Mouse (Mus musculus) G1E (cell line): ENCODE measurements around the gene Col13a1. TPM values are rescaled to one million over a fixed set of nuclear protein-coding genes. Genes with fewer than 3 reads are reported as not detected.

ENCODE experiments used
- ATAC-seq: 2 replicates; pipeline ENCODE4 v1.8.0; 2016; ENCODE audit warnings: mild to moderate bottlenecking; ENCODE audit not compliant: insufficient number of reproducible peaks, poor library complexity, low FRiP score, severe bottlenecking; ENCODE audit errors: extremely low read depth
- DNase-seq: peaks from one replicate; pipeline ENCODE4 v3.0.0; 2012; ENCODE audit warnings: low spot score
- H3K27me3 ChIP-seq: 2 replicates; pipeline ENCODE4 v1.6.1; 2012; ENCODE audit warnings: mild to moderate bottlenecking, low read length, inconsistent platforms; ENCODE audit not compliant: insufficient read depth
- H3K36me3 ChIP-seq: replicated peaks from 2 replicates; pipeline ENCODE3; 2012; ENCODE audit warnings: mild to moderate bottlenecking, inconsistent platforms
- H3K4me1 ChIP-seq: 2 replicates; pipeline ENCODE4 v1.6.1; 2012; ENCODE audit warnings: low read depth, low read length, inconsistent platforms, mixed read lengths; ENCODE audit not compliant: insufficient read depth
- H3K4me3 ChIP-seq: 2 replicates; pipeline ENCODE4 v1.5.1; 2012; ENCODE audit warnings: low read depth, mild to moderate bottlenecking, inconsistent platforms, low read length, moderate library complexity, mixed read lengths
- H3K9me3 ChIP-seq: replicated peaks from 2 replicates; pipeline ENCODE4 v1.6.1; 2012; ENCODE audit warnings: inconsistent platforms
- CTCF ChIP-seq: IDR thresholded peaks from 2 replicates; pipeline ENCODE4 v1.5.1; 2012; ENCODE audit warnings: low read depth, low read length, inconsistent platforms, mixed read lengths
- GATA1 ChIP-seq: IDR thresholded peaks from 2 replicates; pipeline ENCODE4 v1.6.1; 2012; ENCODE audit warnings: borderline replicate concordance, low read length, inconsistent platforms, mixed read lengths
- GATA2 ChIP-seq: IDR thresholded peaks from 2 replicates; pipeline ENCODE4 v1.6.1; 2012; ENCODE audit warnings: low read depth, low read length, inconsistent platforms, borderline replicate concordance
- POLR2AphosphoS5 ChIP-seq: IDR thresholded peaks from 2 replicates; pipeline ENCODE4 v1.6.1; 2012; ENCODE audit warnings: low read depth, low read length, inconsistent platforms; ENCODE audit not compliant: insufficient replicate concordance
- TAL1 ChIP-seq: conservative IDR thresholded peaks from 2 replicates; pipeline ENCODE4 v1.6.1; 2012; ENCODE audit warnings: low read depth, low read length, inconsistent platforms, mixed read lengths
- polyA plus RNA-seq: library from polyadenylated mRNA; stranded (reverse); fragments of >175 nt; gene quantifications from 2 replicates; pipeline ENCODE4 v1.2.3, GENCODE M21; 2012
- total RNA-seq, 2 experiments: library from RNA; stranded (forward) in 1 of 2; stranded (reverse) in 1 of 2; fragments of 200-1000 nt in 1 of 2; fragments of >200 nt in 1 of 2; fragmentation: Nextera tagmentation in 1 of 2; gene quantifications; 2 replicates each; pipeline ENCODE4 v1.2.3; 2014 to 2017

Gene Col13a1
- total and polyA plus RNA-seq, 3 experiments, result 0.05 TPM; not detected in 2

GRCm38 (mm10) chr10:61855139-61855675, 123.7 kb downstream of the Col13a1 start:
- Histone ChIP-seq H3K4me1 (no peaks in the 10 kb centered on the region), H3K9me3 (no peaks in the 10 kb centered on the region), H3K27me3 (no peaks in the 10 kb centered on the region), H3K4me3 (no peak overlapping the region), H3K36me3 (no peaks in the 10 kb centered on the region)
- DNase-seq (no peak), ATAC-seq (no peak)
- TF ChIP-seq CTCF (no peak), TAL1 (no peak), GATA1 (no peak), GATA2 (no peak), POLR2AphosphoS5 (no peak)

DNA sequence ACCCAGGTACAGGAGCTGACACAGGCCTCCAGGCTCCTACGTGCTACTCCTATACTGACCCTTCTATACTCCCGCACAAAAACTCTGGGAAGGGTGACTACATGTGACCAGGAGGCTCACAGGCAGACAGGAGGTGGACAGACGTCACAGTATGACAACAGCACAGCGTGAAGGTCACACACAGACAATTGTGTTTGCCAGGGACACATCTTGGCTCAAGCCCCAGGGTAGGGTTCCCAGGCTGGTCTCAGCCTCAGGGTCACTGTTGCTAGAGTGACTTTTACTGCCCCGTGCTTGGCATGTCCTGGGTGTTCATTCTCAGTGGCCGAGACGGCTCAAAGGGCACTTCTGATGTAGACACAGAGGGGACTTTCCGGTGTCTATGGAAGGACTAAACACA, 126.1 kb downstream of the Col13a1 start:
- Histone ChIP-seq H3K4me3 (no peak overlapping the region), H3K36me3 (no peaks in the 10 kb centered on the region), H3K27me3 (no peaks in the 10 kb centered on the region), H3K9me3 (no peaks in the 10 kb centered on the region), H3K4me1 (no peaks in the 10 kb centered on the region)
- TF ChIP-seq GATA1 (no peak), POLR2AphosphoS5 (no peak)
- no peak for DNase-seq
- ATAC-seq, result no peak

- no peak for ATAC-seq
- Histone ChIP-seq H3K9me3 (no peaks in the 10 kb centered on the region), H3K36me3 (no peaks in the 10 kb centered on the region), H3K27me3 (no peaks in the 10 kb centered on the region), H3K4me1 (no peaks in the 10 kb centered on the region), H3K4me3 (no peak overlapping the region)
- TF ChIP-seq GATA1, result no peak
- no peak for TF ChIP-seq POLR2AphosphoS5
- no peak for TF ChIP-seq GATA2
- DNase-seq, result no peak
These were observed 130.4 kb downstream of the Col13a1 start for GRCm38 (mm10) chr10:61848553-61848952.

DNA sequence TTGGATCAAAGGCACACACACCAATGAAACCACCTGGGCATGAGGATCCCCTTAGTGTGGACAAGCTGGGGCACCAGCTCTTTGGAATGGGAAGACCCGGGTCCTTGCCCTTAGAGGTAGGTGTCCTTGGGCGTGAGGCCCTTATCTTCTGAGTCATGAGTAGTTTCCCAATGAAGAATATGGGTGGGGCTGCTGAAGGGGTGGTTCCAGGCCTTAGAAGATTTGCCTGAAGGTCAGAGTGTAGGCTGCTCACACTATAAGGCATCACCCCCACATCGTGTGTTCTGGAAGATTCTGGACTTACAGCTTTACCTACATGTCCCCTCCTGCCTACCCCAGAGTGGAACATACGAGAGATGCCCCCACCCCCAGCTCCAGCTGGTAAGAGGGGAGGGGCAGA, 133.4 kb downstream of the Col13a1 start:
- DNase-seq (no peak), ATAC-seq (no peak)
- Histone ChIP-seq H3K36me3 (no peaks in the 10 kb centered on the region), H3K27me3 (no peaks in the 10 kb centered on the region), H3K9me3 (no peaks in the 10 kb centered on the region), H3K4me1 (no peaks in the 10 kb centered on the region), H3K4me3 (no peak overlapping the region)
- TF ChIP-seq CTCF (no peak), GATA2 (no peak), GATA1 (no peak), TAL1 (no peak), POLR2AphosphoS5 (no peak)

DNA sequence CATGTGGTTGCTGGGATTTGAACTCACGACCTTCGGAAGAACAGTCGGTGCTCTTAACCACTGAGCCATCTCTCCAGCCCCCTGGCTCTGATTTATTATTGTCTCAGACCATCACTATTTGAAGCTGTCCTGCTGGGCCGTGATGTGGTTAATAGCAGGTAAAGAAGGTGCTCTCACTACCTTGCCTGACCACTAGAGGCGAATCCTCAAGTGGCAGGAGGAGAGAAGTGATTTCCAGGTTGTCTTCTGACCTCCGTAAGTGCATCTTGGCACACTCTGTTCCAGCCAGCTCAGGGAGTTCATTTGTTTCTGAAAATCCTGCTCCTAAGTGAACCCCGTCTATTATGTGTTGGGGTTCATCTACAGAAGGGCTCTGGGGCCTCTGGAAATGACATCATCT, 134.4 kb downstream of the Col13a1 start:
- Histone ChIP-seq H3K4me3 (no peak overlapping the region), H3K36me3 (no peaks in the 10 kb centered on the region), H3K9me3 (no peaks in the 10 kb centered on the region), H3K4me1 (no peaks in the 10 kb centered on the region), H3K27me3 (no peaks in the 10 kb centered on the region)
- no peak for TF ChIP-seq GATA1
- TF ChIP-seq GATA2, result no peak
- no peak for TF ChIP-seq CTCF
- TF ChIP-seq POLR2AphosphoS5, result no peak
- TF ChIP-seq TAL1, result no peak
- no peak for ATAC-seq
- DNase-seq, result no peak

DNA sequence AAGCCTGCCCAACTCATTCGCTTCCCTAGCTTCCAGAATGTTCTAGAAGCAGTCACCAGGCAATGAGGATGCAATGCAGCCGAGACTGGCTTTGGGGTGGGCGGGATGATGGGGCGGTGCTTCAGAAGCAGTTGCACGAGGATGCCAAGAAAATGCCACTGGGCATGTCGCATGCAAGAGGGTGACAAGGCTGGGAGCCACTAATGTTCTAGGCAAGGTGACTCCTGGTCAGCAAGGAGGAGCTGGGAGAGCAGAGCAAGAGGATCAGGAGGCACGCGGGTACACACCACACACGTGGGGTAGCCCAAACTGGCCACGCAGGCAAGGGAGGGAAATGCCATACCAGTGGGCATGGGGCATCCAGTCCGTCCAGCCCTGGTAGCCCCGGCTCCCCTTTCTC, 136.6 kb downstream of the Col13a1 start:
- Histone ChIP-seq H3K27me3 (no peaks in the 10 kb centered on the region), H3K9me3 (no peaks in the 10 kb centered on the region), H3K36me3 (no peaks in the 10 kb centered on the region), H3K4me3 (no peak overlapping the region), H3K4me1 (no peaks in the 10 kb centered on the region)
- ATAC-seq (no peak), DNase-seq (no peak)
- no peak for TF ChIP-seq GATA2

DNA sequence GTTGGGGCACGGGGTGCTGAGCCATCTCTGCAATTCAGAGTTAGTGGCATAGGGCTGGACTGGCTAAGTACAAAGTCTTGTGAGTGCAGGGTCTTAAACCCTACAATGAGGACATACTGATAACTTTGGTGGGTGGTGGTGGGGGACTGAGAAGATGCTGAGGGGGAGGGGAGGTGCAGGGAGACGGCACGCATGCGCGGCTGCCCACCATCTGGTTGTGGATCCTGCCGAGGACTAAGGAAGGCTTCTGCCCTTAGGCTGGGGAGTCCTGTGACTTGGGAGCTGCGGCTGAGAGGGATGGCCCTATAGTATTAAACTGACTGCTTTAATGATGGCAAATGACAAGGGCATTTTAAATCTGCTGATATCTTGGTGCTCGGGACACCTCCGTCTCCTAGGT, 139.6 kb downstream of the Col13a1 start:
- ATAC-seq, result no peak
- TF ChIP-seq GATA1, result no peak
- no peak for TF ChIP-seq TAL1
- no peak for TF ChIP-seq POLR2AphosphoS5
- no peak for TF ChIP-seq GATA2
- no peak for TF ChIP-seq CTCF
- Histone ChIP-seq H3K36me3 (no peaks in the 10 kb centered on the region), H3K27me3 (no peaks in the 10 kb centered on the region), H3K4me1 (no peaks in the 10 kb centered on the region), H3K4me3 (no peak overlapping the region), H3K9me3 (no peaks in the 10 kb centered on the region)
- no peak for DNase-seq

GRCm38 (mm10) chr10:61838769-61839168, 140.1 kb downstream of the Col13a1 start:
- no peak for TF ChIP-seq GATA2
- peak; percentile 64 for TF ChIP-seq CTCF
- ATAC-seq (no peak), DNase-seq (peak; percentile 14)
- no peaks in the 10 kb centered on the region for H3K36me3 ChIP-seq
- H3K27me3 ChIP-seq, result no peaks in the 10 kb centered on the region
- no peak overlapping the region for H3K4me3 ChIP-seq
- no peaks in the 10 kb centered on the region for H3K4me1 ChIP-seq
- H3K9me3 ChIP-seq, result no peaks in the 10 kb centered on the region
